Mouse (Mus musculus) T-helper 2 cell (primary cell): ENCODE data around the gene Lix1.

Experiments used
- in situ Hi-C: fragments of 300-600 bp; cut with MboI, MseI; formaldehyde crosslinking; loops from one replicate; pipeline ENCODE4 v1.15.1; 2025; ENCODE audit warnings: high pct_unique_total_duplicates

The Lix1 gene

DNA sequence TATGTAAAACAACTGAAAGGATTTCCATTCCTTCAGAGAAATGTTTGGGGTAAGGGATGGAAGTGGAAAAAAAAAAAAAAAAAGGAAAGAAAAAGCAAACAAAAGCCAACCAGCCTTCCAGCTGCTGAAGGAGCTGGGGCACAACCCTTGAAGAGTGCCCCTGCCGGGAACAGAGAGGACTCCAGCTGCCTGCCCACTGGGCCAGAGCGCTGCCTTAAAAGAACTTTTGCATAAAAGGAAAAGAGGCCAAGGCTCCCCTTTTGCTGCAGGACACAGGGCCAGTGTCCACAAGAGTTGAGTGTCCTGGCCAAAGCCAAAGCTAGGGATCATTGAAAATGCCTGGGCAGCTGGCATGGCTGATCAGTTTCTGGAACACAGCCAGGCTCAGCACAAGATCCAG lies 7.1 kb downstream of the Lix1 start:
- in situ Hi-C loops, result loop anchor here (5.0 kb wide), 1 partner anchor 238 kb away; no protein-coding TSS in a partner anchor

DNA sequence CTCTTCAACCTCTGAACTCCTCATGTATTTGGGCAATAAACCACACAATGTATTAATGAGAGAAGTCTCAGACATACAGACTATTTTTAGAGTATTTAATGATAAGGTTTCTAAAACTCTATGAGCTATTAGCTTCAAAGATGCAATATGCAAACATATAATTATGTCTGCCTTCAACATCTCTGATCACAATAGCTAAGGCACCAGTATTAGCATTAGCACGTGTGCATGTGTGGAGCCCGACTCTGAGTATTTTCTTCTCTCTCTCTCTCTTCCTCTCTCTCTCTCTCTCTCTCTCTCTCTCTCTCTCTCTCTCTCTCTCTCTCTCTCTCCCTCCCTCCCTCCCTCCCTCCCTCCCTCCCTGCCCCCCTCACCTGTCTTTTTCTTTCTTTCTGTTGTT lies 9.0 kb downstream of the Lix1 start:
- in situ Hi-C loops, result no loop called here

DNA sequence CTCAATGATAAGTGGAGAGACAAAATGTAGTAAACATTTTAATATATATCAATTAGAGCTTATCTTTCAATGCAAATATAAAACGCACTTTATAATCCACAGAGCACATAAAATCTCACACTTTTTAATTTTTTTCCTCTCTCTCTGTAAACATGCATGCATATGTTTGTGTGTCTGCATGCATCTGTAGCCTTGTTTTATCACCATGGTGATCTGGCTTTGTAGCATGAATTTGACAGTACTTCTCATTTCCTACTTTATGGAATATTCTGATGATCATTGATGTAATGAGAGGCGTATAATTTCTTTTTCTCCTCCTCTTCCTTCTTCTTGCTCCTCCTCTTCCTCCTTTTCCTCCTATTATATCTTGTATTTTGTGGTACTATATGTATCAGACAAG lies 9.7 kb downstream of the Lix1 start:
- in situ Hi-C loops, result no loop called here

DNA sequence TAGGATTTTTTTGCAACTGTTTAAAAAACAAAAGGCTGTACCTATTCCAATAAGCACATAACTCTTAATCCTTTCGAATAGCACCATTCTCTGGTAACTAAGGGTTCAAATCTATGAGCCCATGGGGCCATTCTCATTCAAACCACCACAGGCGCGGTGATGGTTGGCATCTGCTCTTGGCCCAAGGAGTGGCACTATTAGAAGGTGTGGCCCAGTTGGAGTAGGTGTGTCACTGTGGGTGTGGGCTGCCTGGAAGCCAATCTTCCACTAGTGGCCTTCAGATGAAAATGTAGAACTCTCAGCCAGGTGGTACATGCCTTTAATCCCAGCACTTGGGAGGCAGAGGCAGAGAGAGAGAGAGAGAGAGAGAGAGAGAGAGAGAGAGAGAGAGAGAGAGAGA lies 11.7 kb downstream of the Lix1 start:
- in situ Hi-C loops, result no loop called here

DNA sequence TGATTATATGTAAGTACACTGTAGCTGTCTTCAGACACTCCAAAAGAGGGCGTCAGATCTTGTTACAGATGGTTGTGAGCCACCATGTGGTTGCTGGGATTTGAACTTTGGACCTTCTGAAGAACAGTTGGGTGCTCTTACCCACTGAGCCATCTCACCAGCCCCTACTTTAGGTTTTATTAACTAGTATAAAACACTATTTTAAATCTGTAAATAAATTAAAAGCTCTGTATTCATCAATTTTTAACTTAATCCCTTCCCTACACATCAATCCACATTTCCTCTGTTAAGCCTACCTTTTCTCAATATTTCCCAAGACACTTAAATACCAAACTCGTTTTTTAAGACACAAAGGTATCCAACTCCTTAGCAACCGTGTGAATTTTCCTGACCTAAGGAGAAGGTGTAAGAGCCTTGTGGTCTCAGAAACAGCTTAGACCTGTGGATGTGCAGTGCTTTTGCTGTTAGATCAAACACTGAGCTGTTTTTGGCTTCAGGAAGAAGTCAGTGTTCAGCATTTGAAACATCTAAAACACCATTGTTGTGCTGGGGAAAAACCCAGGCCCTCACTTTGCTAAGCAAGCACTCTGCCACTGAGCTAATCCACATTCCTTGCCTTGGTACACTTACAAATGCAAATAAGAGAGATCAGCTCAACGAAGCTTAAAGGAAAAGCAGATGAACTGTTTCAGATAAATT lies 22.3 kb downstream of the Lix1 start:
- in situ Hi-C loops, result no loop called here

DNA sequence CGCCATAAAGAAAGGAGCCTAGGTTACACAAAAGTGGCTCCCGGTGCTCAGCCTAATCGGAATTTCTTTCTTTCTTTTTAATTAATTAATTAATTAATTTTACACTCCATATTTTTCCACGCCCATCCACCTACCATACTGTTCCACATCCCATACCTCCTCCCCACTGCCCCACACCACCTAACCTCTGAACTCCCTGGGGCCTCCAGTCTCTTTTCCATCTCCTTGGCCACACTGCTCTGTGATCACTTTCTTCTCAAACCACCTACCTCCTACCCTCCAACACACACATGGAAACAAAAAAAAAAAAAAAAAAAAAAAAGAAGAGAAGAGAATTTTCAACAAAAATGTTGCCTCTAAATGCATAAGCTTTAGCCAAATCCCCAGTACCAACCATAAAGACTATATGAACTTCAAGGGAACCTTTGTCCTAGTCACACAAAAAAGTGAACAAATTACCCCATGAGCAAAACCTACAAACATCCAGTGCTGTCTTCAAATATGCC lies 22.9 kb downstream of the Lix1 start:
- in situ Hi-C loops, result no loop called here

DNA sequence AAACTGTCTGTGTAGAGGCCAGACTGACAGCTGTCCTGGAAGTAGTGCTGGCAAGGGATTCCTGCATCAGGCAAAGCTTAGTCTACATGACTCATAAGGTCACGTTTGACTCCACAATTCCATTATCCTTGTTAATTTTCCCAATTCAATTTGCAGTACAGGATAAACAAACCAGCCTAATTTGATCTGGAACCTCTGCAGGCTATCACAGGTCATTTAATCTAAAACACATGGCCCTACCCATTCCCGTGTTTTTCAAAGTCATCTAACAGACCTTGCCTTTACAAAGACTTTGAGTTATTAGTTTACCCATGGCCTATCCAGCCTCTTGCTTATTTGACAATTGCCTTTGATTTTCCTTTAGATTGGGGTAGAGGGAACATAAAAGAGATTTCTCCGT lies 23.4 kb downstream of the Lix1 start:
- in situ Hi-C loops, result no loop called here

DNA sequence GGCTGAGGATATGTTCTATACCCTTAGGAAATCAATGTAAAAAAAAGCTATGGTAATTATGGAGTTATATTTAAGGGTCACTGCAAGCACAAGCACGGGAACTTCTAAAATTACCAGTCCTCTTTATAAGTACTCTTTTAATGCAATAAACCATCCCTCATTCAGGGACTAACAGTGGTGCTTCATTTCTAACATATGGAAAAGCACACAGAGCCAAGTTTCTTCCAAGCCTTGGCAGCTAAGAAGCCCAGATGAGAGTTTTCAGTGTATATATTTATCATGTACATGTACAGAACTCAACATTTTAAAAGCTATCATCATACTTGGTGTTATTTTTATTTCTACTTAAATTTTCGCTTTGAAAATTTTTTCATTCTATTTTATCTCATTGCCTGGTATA lies 26.4 kb downstream of the Lix1 start:
- in situ Hi-C loops, result no loop called here

DNA sequence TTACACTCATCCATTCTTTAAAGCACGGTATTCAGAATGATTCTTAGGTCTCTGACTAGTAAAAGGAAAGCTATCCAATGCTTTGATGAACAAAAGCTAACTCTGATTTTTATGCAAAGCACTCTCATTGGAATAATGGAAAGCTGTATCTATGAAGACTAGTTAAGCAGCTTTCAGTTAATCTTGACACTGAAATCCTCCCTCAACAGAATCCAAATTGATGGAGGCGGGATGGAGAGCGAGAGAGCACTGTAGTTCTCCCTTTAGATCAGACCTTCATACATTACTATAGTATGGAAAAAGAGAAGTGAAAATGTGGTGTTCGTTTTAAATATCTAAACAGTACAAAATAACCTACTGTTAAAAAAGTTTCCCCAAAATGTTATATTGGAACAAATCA lies 31.2 kb downstream of the Lix1 start:
- in situ Hi-C loops, result no loop called here

DNA sequence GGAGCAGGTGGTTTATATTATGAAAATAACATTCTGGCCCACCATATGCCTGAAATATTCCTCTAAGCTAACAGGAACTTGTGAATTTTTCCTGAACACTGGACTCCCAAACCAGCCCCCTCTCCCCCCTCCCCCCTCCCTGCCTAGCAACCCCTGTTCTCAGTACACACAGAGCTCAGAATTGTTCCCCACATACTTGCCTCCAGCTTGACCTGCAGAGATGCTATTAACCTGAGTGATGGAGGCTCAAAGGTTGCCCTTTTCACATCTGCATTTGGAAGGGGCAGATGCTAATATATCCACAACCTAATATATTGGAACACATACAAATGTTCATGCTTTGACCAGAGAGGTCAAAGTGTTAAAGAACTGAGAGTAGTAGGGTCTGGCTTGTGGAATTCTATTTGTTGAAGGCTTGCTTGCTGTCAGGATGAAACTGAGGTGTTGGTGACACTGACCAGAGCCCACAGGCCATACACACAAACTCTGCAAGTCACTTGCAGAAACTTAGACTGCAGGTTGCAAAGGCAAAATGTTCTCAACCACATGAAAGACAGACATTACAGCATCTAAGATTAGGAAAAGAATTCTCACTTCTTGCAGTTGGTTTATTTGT lies 36.2 kb downstream of the Lix1 start:
- in situ Hi-C loops, result no loop called here

DNA sequence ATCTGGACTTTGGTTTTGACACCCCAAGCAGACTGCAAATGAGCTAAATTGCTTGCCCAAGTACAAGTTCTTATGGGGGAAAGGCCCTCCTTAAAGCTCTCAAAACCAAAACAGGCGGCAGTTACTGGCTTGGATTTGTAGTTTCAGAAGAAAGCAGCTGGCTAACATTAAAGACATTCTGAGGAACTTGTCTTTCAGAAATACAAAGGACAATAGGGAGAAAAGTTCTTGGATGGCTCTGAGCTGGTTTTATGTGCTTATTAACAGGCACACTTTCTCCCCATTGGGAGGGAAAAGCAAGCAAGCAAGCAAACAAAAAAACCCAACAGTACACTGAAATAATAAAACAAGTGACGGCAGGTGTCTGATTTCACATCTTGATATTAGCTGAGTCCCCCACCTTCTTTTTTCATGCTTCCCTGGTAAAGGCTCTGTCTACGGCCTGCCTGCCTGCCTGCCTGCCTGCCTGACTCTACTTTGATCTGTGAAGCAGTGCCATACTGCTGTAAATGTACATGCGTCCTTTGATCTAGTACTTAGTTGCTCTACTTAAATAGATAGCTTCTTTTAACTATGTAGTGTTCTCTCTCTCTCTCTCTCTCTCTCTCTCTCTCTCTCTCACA lies 39.5 kb downstream of the Lix1 start:
- in situ Hi-C loops, result no loop called here

DNA sequence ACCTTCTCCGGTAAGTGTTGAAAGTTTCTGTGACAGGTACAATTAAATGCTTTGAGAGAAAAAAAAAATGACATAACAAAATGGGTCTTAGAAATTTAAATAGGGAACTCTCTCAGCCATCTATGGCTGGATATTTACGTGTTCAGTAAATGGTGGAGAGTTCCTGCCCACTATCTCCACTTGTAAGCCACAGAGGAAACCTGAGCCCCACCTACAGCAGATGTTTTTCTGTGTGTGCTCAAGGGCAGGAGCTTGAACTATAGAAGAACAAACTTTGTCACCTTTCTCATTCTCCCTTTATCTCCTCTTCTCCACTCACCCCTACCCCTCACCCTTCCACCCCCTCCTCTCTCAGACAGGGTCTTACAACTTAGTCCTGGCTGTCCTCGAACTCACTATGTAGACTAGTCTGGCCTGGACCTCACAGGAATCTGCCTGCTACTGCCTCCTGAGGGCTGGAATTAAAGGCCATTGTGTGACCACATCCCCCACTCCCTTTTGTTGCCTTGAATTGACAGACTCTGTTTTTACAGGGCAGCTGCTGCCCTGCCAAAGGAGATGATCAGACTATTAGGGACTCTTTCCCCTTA lies 41.9 kb downstream of the Lix1 start:
- in situ Hi-C loops, result no loop called here

DNA sequence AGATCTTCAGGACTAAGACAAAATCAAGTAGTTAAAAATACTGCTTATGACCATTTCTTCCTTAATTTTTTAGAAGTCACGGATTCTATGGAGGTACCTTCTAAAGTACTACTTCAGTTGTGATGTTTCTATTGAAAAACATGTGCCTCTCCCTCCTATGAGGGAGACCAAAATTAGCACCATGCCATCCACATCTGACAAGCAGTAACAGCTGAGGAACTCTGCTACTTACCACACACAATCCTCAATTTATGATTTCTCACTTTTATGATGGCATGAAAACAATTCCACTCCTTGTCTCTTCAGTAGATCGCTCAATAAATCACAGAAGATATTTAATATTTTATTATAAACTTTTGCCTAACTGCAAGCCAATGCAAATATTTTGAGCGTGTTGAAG lies 44.2 kb downstream of the Lix1 start:
- in situ Hi-C loops, result no loop called here

DNA sequence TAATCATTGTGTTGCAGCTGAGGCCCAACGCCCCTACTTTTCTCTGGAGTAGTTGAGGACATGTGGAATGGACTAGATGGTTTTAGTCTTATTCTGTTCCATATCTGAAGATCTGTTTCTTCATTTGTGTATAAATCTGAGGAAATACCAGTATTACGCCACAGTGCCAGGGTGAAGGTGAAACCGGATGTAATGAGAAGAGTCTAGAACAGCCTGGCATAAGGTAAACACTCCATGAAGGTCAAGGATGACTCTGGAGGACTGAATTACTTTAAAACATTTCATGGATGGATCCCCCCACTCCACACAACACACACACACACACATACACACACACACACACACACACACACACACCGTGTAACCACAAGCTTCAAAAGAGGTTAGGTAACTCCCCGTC lies 45.3 kb downstream of the Lix1 start:
- in situ Hi-C loops, result no loop called here

DNA sequence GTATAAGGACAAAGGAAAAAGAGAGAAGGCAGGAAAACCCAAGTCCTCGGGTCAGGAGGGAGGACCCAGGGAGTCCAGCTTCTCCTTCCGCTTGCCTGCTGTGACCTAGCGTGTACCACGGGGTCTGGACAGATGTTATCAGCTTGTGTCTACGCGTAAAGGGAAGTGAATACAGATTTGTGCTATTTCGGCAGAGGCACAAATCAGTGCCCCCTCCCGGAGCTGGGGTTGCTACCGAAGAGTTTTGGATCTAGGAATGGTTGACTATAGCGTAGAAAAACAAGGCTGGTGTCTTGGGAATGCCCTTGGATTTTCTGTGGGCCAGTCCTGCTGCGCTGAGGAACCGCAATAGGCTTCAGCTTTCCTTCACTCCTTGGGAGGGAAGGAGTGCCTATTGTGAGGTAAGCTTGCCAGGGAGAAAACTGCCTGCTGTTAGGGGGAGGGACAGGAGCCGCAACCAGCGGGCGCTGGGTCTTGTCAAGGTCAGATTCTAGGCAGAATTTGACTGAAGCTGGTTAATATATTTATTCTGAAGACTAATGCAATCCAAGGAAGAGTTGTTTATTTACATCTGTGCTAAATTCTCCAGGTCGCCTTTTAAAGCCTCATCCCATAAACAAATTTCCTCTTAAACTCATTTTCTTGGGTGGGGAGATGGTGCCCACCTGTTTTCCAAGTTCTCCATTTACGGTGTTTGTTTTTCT lies 46.4 kb downstream of the Lix1 start:
- in situ Hi-C loops, result no loop called here

DNA sequence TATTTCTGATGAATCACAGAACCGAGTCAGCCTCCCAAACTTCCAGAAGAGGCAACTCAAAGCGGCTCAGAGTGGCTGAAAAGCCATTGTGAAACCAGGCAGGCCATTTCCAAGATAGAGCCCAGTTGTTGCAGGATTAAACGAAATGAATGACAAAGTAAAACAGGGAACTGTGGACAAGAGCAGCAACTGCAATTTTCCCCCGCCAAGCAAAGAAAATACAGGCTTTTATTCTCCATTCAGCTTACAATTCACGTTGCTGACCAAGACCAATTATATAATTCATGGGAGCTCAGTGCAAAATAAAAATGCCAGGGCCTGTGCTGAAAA lies 46.9 kb downstream of the Lix1 start:
- in situ Hi-C loops, result no loop called here

DNA sequence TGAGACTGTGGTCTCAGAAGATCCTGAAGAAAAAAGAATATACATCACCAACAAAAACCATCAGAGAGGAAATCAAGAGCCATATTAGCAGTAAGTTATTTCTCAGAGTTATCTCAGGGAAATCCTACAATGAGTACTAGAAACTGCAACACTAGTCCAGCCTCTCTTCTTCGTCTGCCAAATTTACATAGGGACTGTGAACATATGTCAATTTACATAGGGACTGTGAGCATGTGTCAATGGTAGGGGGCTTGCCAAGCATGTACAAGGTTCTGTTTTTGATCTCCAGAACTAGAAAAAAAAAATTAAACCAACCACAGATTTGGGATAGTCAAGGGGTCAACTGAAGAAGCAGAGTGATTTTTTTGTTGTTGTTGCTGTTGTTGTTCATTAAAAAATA lies 48.6 kb downstream of the Lix1 start:
- in situ Hi-C loops, result no loop called here

DNA sequence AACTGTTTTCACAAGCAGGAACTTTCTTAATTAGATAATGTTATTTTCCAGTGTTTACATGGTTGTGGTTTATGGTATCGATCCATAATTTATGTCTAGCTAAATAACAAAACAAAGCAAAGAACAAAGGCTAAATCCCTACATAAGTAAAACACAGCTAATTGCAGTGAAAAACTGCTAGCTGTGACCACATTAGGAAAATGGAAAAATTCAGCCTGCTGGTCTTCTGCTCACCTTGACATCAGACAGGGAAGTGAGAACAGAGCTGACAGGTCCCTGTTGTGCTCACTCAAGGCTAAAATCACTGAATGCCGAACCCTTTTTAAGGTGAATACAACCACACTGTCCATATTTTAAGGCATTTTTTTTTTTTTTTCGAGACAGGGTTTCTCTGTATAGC lies 50.1 kb downstream of the Lix1 start:
- in situ Hi-C loops, result no loop called here

DNA sequence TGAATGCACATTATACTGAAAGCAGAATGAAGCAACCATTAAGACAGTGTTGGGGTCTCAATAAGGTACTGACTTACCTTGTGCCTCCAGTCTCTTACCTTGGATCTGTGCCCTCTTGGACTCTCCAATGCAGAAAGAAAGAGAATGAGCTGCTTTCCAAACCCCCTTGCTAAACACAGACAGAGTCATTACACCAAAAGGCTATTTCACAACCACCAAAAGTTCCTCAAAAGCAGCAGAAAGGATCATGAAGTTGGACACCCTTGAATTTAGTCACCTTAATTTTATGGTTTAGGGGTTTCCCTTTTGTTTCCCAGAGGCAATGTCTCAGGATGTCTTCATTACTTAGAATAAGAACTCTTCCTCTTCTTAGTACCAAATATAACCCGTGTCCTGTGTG lies 52.1 kb downstream of the Lix1 start:
- in situ Hi-C loops, result no loop called here

DNA sequence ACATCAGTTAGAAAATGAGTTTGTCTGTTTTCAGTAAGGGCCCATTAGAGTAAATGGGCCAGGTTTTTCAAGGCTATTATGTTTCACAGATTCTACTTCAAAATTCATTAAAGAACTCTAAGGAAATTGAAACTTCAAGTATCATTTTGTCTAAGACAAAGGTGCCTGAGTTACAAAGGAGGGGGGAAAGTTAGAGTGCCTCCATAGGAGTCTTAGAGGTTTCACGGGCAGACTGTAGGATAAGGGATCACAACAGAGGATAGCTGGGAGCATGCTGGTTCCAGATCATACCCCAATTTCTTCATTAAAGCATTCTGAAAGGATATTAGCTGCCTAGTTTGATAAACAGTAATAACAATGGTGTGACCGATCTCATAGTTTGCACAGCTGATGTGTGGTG lies 83.3 kb downstream of the Lix1 start:
- in situ Hi-C loops, result no loop called here

DNA sequence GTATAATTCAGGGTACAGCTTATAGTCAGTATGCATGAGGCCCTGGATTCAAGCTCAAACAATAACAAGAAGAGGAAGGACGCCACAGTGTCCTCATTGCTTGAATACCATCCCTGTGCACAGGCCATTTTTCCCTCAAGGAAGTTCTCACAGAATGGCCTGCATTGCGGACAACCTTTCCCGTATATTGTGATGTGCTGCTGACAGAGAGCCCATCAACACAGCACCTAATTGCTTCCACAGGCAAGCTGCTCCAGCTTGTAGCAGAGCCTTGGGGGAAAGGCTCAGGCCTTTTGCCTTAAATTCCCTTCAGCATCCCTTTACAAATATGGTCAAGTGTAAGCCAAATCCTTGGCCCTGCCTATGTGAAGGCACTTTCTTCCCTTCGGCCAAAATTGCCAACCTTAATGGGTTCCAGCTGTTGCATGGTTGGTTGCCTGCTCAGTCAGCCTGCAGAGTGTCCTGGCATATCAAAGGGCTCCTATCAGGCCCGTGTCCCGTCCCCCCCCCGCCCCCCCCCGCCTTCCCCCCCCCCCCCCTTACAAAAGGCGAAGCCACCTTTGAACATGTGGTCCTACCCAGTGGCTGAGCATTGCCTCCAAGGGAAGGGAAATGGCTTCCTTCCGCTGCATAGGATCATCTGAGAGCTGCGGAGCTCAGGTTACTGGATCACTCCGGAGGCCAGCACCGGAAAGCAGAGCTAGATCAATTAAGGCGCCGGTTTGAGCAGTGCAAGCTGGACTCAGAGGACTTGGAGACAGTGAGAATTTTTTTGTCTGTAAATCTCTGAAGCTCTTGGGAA lies 88.5 kb downstream of the Lix1 start:
- in situ Hi-C loops, result no loop called here

DNA sequence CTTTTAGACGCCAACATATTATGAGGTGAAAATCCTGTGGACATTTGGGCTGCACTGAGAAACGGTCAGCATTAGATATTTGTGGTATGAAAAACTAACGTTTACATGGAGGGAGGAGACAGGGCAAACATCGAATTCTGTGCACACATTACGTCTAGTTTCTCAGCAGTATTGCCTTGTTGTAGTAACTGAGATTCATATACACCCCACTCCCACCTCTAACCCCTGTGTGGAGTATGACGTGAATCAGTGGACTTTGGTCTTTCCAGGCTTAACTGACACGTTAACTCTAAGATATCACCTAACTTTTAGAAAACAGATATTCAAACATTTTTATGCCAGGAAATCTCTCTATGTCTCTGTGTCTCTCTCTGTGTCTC lies 89.1 kb downstream of the Lix1 start:
- in situ Hi-C loops, result no loop called here
